Mouse (Mus musculus) stomach, adult 2 months (tissue): Measurements from ENCODE around the gene Plin5. TPM values are rescaled to one million over a fixed set of nuclear protein-coding genes. Genes with fewer than 3 reads are reported as not detected.

Source experiments
- polyA plus RNA-seq: library from polyadenylated mRNA; depleted of rRNA; stranded (reverse); fragments of >200 nt; gene quantifications from 2 replicates; pipeline ENCODE4 v1.2.3, GENCODE M21; 2012; rRNA removed

The Plin5 gene
- 0.91 and 1.1 TPM in 2 replicates for polyA plus RNA-seq

DNA sequence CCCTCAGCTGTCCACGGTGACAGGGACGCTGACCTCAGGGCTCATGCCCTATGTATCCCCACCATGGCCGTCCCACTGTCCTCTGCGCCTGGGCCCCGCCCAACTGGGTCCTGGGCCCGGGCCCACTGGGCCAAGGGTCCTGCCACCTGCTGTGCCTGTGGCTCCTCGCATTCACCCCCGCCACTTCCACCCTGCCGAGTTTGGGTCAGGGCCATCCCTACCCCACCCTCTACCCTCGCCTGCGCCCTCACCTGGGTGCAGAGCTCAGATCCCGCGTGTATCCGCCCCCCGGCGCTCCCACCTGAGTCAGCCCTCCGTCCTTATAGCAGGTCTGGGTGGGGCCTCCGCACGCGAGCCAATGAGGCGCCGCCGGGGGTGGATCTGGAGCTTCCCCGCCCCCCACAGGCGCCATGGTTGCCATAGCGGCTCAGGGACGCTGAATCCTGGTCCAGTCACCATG is at the start of gene Plin5:
TSS of gene Plin5 (minus strand) at position 346 of the 460 bp plus-strand sequence.

DNA sequence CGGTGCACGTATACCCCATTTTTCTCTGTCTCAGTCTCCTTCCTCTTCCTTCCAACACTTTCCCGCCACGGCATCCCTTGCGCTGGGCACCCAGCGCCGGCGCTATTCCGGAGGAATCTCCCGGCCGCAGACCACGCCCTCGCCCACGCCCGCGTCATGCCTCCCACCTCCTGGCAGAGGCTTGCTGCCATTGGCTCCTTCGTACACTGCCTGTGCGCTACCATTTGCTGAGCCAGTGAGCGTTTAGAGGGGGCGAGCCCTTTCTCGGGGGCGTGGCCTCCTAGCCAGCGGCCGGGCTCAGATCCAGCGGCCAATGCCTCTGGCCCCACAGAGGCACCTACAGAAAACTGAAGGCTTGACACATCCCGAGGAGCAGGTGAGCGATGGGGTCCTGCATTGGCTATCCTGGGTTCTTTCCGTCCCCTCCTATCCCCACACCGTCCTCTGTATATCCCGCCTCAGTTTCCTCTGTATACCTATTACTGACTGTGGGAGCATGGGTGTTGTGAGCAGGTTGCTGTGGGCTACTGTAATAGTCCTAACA is 44.9 kb upstream of the Plin5 start, which contains the start of gene Tnfaip8l1:
TSS of gene Tnfaip8l1 (plus strand) at position 247 of the 544 bp plus-strand sequence.

DNA sequence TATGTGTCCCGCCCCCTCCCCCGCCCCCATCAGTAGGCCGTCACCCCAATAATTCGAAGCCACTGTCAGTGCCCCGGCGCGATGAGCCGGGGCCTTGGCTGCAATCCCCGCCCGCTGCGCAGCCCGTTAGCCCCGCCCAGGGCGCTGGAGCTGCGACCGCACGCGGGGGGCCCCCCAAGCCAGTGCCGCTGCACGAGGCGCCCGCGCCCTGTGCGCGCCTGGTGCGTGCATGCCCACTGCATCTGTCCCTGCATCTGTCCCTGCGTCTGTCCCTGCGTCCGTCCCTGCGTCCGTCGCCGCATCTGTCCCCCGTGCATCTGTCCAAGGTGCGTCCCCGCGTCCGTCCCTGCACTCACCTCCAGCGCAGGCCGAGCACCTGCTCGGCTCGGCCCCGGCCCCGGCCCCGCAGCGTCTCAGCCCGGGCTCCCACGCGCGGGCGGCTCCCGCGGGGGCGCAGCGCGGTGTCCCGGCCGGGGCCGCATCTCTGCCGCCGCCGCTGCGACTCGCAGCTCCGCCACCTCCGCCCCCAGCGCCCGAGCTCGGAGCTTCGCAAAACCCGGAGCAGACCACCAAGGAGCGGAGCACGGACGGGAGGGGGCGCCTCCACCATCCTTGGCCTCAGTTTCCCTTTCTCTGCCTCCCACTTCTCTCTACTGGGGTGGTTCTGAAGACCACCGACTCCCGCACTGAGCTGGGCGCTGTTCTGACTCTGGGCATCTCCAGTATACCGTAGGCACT is 22.6 kb upstream of the Plin5 start, which contains the start of gene Sema6b:
TSS of gene Sema6b (minus strand) at position 486 of the 738 bp plus-strand sequence.

GRCm38 (mm10) chr17:56121826-56122225 is 4.4 kb upstream of the Plin5 start, which contains the start of gene Lrg1:
Gene Lrg1 (minus strand): TSS chr17:56122001.

GRCm38 (mm10) chr17:56109219-56110051 is 8.0 kb downstream of the Plin5 start, which contains the start of gene Plin4:
Gene Plin4 (minus strand): TSS chr17:56109803.

GRCm38 (mm10) chr17:56078880-56079795 is 38.3 kb downstream of the Plin5 start, which contains the start of gene Hdgfl2:
Gene Hdgfl2 (plus strand): TSS chr17:56079634.

DNA sequence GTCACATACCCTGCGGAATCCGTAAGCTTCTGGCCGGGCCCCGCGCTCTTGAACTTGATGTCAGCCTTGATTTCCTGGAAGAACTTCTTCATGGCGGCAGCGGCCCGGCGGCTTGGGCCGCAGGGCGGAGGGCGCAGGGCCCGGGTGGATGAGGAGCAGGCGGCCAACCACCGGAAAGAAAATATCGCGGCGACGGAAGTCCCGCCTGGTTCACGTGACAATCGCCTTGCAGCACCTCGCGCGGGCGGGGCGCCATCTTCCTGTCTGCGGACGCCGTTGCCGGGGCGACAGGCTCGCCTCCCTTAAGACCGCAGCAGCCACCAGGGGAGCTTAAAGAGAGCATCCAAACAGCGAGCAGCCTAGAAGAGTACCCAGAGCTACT is 42.6 kb downstream of the Plin5 start, which contains the start of gene Ubxn6:
TSS of gene Ubxn6 (minus strand) at position 202 of the 382 bp plus-strand sequence.

Other genes with a start within 250 kb of the Plin5 start
- not detected in 2 replicates for gene Zfp119a, start 238.7 kb downstream of the Plin5 start, polyA plus RNA-seq
- 0.03 and 0.10 TPM in 2 replicates for gene Zfp959, start 225.5 kb downstream of the Plin5 start, polyA plus RNA-seq
- gene Zfp119b, start 168.1 kb downstream of the Plin5 start, polyA plus RNA-seq = not detected in 2 replicates
- 1.7 and 3.1 TPM in 2 replicates for gene Ebi3, start 165.0 kb downstream of the Plin5 start, polyA plus RNA-seq
- gene Yju2, start 158.5 kb downstream of the Plin5 start, polyA plus RNA-seq = 2.5 and 2.8 TPM in 2 replicates
- 1.0 and 2.0 TPM in 2 replicates for gene Shd, start 147.1 kb downstream of the Plin5 start, polyA plus RNA-seq
- gene Fsd1, start 131.1 kb downstream of the Plin5 start, polyA plus RNA-seq = 0.23 and 0.35 TPM in 2 replicates
- 35.8 and 36.1 TPM in 2 replicates for gene Stap2, start 112.0 kb downstream of the Plin5 start, polyA plus RNA-seq
- gene Mpnd, start 111.9 kb downstream of the Plin5 start, polyA plus RNA-seq = 68.7 and 91.5 TPM in 2 replicates
- 56.0 and 61.6 TPM in 2 replicates for gene Sh3gl1, start 81.0 kb downstream of the Plin5 start, polyA plus RNA-seq
- gene Chaf1a, start 77.2 kb downstream of the Plin5 start, polyA plus RNA-seq = 1.4 and 2.1 TPM in 2 replicates
- 25.8 and 28.1 TPM in 2 replicates for gene Ubxn6, start 42.6 kb downstream of the Plin5 start, polyA plus RNA-seq
- gene Hdgfl2, start 38.0 kb downstream of the Plin5 start, polyA plus RNA-seq = 22.5 and 23.4 TPM in 2 replicates
- gene Plin4, start 7.8 kb downstream of the Plin5 start, polyA plus RNA-seq = 10.9 and 12.4 TPM in 2 replicates
- 20.4 and 44.5 TPM in 2 replicates for gene Lrg1, start 4.4 kb upstream of the Plin5 start, polyA plus RNA-seq
- 4.3 and 10.0 TPM in 2 replicates for gene Sema6b, start 22.7 kb upstream of the Plin5 start, polyA plus RNA-seq
- gene Tnfaip8l1, start 44.9 kb upstream of the Plin5 start, polyA plus RNA-seq = 1.9 and 2.3 TPM in 2 replicates
- gene Mydgf, start 66.3 kb upstream of the Plin5 start, polyA plus RNA-seq = 58.8 and 74.9 TPM in 2 replicates
- 23.2 and 24.5 TPM in 2 replicates for gene Dpp9, start 101.3 kb upstream of the Plin5 start, polyA plus RNA-seq
- 14.9 and 19.2 TPM in 2 replicates for gene Fem1a, start 139.2 kb upstream of the Plin5 start, polyA plus RNA-seq
- 23.4 and 24.4 TPM in 2 replicates for gene Ticam1, start 159.2 kb upstream of the Plin5 start, polyA plus RNA-seq
- gene Plin3, start 175.3 kb upstream of the Plin5 start, polyA plus RNA-seq = 29.0 and 30.0 TPM in 2 replicates
- gene Arrdc5, start 182.7 kb upstream of the Plin5 start, polyA plus RNA-seq = not detected in 2 replicates
- gene Uhrf1, start 185.7 kb upstream of the Plin5 start, polyA plus RNA-seq = 4.9 and 5.6 TPM in 2 replicates
- 15.1 and 18.6 TPM in 2 replicates for gene Kdm4b, start 208.5 kb upstream of the Plin5 start, polyA plus RNA-seq